ENCODE assay signal across 8 mouse cellular contexts in the genomic region with DNA sequence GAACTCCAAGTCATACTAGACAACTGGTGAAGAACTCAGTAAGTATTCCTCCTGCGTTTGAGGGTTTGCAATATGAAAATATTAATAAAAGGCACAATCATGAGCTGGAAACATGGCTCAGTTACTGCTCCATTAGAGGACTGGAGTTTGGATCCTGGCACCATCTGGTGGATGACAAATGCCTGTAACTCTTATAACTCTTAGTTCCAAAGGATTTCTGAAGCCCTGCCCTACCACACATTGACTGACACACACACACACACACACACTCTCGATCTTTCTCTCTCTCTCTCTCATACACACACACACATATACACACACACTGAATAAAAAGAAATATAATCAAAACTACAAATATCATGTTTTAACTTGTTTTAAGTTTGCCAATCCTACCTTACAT.
DNase-seq lines count a peak whose midpoint lies in the region; ATAC-seq and TF ChIP-seq lines count a peak whose summit lies in the region.
"Had no signal": no experiment of that assay in that cellular context is flagged by ENCODE, and none has a peak within 500 bp of the region (broad histone marks: within the 10 kb centered on the region; RNA-seq: fewer than 3 reads in every experiment).

No protein-coding gene starts in this region.

- H3K4me3 ChIP-seq in heart, postnatal 0 days (ENCODE audit: low read depth, low read length): no peak overlapping the region
- peak overlapping the region; percentile 15; the same call in 1 of the 2 replicates for H3K4me3 ChIP-seq in neural tube, embryonic 13.5 days
- H3K4me3 ChIP-seq in kidney, adult 2 months (ENCODE audit: insufficient read depth, low read depth, low read length): no peak overlapping the region
- H3K4me3 ChIP-seq: lung, embryonic 15.5 days had no signal

- no peaks in the 10 kb centered on the region for H3K27me3 ChIP-seq in heart, postnatal 0 days (ENCODE audit: control insufficient read depth, insufficient read depth, low read length)
- H3K27me3 ChIP-seq in neural tube, embryonic 13.5 days: no peaks in the 10 kb centered on the region
- no peaks in the 10 kb centered on the region for H3K27me3 ChIP-seq in kidney, adult 2 months (replicated peaks; ENCODE audit: control insufficient read depth, insufficient read depth, low read length)
- H3K27me3 ChIP-seq: lung, embryonic 15.5 days had no signal

- no peak overlapping the region for H3K9ac ChIP-seq in heart, postnatal 0 days (replicated peaks; ENCODE audit: low read depth, low read length)
- no peak overlapping the region for H3K9ac ChIP-seq in neural tube, embryonic 13.5 days
- H3K9ac ChIP-seq: lung, embryonic 15.5 days had no signal

- TF ChIP-seq POLR2A in kidney, adult 2 months (IDR thresholded peaks at IDR 0.05; ENCODE audit: low read depth, low read length): no peak

- peak; percentile 53 for TF ChIP-seq CTCF in heart, postnatal 0 days (IDR thresholded peaks at IDR 0.05; ENCODE audit: low read depth)
- TF ChIP-seq CTCF in kidney, adult 2 months (conservative IDR thresholded peaks at IDR 0.05; ENCODE audit: insufficient read depth, insufficient read length, low read depth, low read length): no peak

- no peak for TF ChIP-seq EP300 in heart, postnatal 0 days (IDR thresholded peaks at IDR 0.05; ENCODE audit: low read depth)

- H3K4me2 ChIP-seq in heart, postnatal 0 days (ENCODE audit: low read depth, low read length): no peak overlapping the region
- H3K4me2 ChIP-seq in neural tube, embryonic 13.5 days: peak overlapping the region; percentile 40
- H3K4me2 ChIP-seq: lung, embryonic 15.5 days had no signal

- peak; percentile 57 for DNase-seq in heart, postnatal 0 days (ENCODE audit: low spot score)
- DNase-seq in heart, adult 9 months (ENCODE audit: low spot score in 2 of 2): no peak
- DNase-seq in neural tube, embryonic 10.5 days (ENCODE audit: extremely low spot score, low spot score): no peak
- peak; percentile 47 for DNase-seq in layer of hippocampus, adult 9-11 months
- DNase-seq in urinary bladder, postnatal 36 days (ENCODE audit: low spot score in 2 of 2): no peak
- DNase-seq in kidney, adult 2 months: no peak

- WGBS in heart, postnatal 0 days: 61% methylated on average over 2 of the region's 2 CpGs
- WGBS in neural tube, embryonic 13.5 days: 77% methylated on average over 2 of the region's 2 CpGs
- 81% methylated on average over 2 of the region's 2 CpGs for WGBS in kidney, adult 2 months

- H3K9me3 ChIP-seq in heart, postnatal 0 days (replicated peaks; ENCODE audit: control insufficient read depth, low read length): no peaks in the 10 kb centered on the region
- H3K9me3 ChIP-seq in neural tube, embryonic 13.5 days: no peaks in the 10 kb centered on the region
- H3K9me3 ChIP-seq: lung, embryonic 15.5 days had no signal

- ATAC-seq in heart, postnatal 0 days (ENCODE audit: insufficient read depth, low read depth): peak; percentile 66
- ATAC-seq in neural tube, embryonic 13.5 days (ENCODE audit: low read depth): no peak

- peaks cover 10% of the 10 kb centered on the region; the same call in 1 of the 2 replicates for H3K4me1 ChIP-seq in heart, postnatal 0 days (ENCODE audit: control insufficient read depth, insufficient read depth)
- H3K4me1 ChIP-seq in neural tube, embryonic 13.5 days (replicated peaks): peaks cover 25% of the 10 kb centered on the region
- H3K4me1 ChIP-seq in kidney, adult 2 months (ENCODE audit: control insufficient read depth, insufficient read depth, low read length): no peaks in the 10 kb centered on the region; the same call in 1 of the 2 replicates

- no peaks in the 10 kb centered on the region for H3K36me3 ChIP-seq in heart, postnatal 0 days (replicated peaks; ENCODE audit: control insufficient read depth, insufficient read depth, low read length)
- no peaks in the 10 kb centered on the region for H3K36me3 ChIP-seq in neural tube, embryonic 13.5 days
- no peaks in the 10 kb centered on the region for H3K36me3 ChIP-seq in kidney, adult 2 months (ENCODE audit: control insufficient read depth, insufficient read depth, low read length)
- H3K36me3 ChIP-seq: lung, embryonic 15.5 days had no signal

- no peak overlapping the region for H3K27ac ChIP-seq in heart, postnatal 0 days (ENCODE audit: low read depth)
- no peak overlapping the region for H3K27ac ChIP-seq in neural tube, embryonic 13.5 days (replicated peaks)
- no peak overlapping the region for H3K27ac ChIP-seq in kidney, adult 2 months (ENCODE audit: insufficient read depth, low read depth, low read length)
- H3K27ac ChIP-seq: lung, embryonic 15.5 days had no signal

Comparison
In these comparisons a context has a peak if more than half of its experiments do, and no peak if none do; other contexts are left out.
1. DNase-seq: peak in heart, postnatal 0 days (single experiment) and layer of hippocampus, adult 9-11 months (single experiment); none in heart, adult 9 months (0 of 2), neural tube, embryonic 10.5 days (single experiment), urinary bladder, postnatal 36 days (0 of 2) and kidney, adult 2 months (single experiment).